Mouse (Mus musculus): ENCODE measurements around the gene Tia1. TPM values are rescaled to one million over a fixed set of nuclear protein-coding genes. Genes with fewer than 3 reads are reported as not detected.

Gene Tia1
- total RNA-seq, 2 experiments from 2014 or later = 34.0 to 50.1 TPM

DNA sequence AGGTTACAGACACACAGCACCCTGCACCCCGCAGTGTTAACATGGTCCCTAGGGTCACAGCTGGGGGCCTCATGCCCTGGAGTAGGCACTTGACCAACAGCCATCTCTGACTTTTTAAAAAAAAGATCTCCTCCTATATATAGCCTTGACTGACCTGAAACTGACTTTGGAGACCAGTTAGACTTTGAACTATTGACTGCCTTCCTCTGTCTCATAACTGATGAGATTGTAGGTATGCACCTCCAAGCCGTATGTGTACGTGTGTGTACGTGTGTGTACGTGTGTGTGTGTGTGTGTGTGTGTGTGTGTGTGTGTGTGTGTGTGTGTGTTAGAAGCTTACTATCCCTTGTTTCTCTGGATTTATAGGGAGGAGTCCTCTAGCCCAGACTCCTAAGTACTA lies 77.9 kb downstream of the Tia1 start:
- DNase-seq = no peak

Other genes with a start within 250 kb of the Tia1 start
- gene Tgfa, start 209.0 kb upstream of the Tia1 start, total RNA-seq (2021) = under 1 TPM; 0.35 to 0.75 TPM
- 10 to 100 TPM; 23.8 to 30.4 TPM for gene Fam136a, start 38.6 kb upstream of the Tia1 start, total RNA-seq (2021)
- gene Snrpg, start 32.9 kb upstream of the Tia1 start, total RNA-seq (2021) = 10 to 100 TPM; 60.0 to 71.1 TPM
- gene Pcyox1, start 7.1 kb upstream of the Tia1 start, total RNA-seq (2021) = 10 to 100 TPM; 67.0 to 71.2 TPM
- not detected for gene Gm44790, start 22.4 kb downstream of the Tia1 start, total RNA-seq (2021)
- gene C87436, start 34.2 kb downstream of the Tia1 start, total RNA-seq (2021) = 1 to 10 TPM; 8.7 to 9.8 TPM
- 100 to 1,000 TPM; 167 to 185 TPM for gene Pcbp1, start 122.1 kb downstream of the Tia1 start, total RNA-seq (2021)
- under 1 TPM in 1 of 2 experiments, not detected in 1; 0.27 TPM for gene Asprv1, start 223.9 kb downstream of the Tia1 start, total RNA-seq (2021)